Mouse (Mus musculus) midbrain, embryonic 12.5 days (tissue): ENCODE measurements at regions not wholly inside any gene's neighbourhood (a gene's known extent, or its start where the extent isn't known, plus 50 kb on each side); places are given as distances from the start of the nearest gene placed in this dataset.

Experiments
- ATAC-seq: fragments of 200-750 bp; cut with Nextera tagmentation; 2 replicates; pipeline ENCODE4 v1.8.0; 2017; ENCODE audit warnings: low read depth, moderate TSS enrichment, moderate library complexity; ENCODE audit not compliant: low FRiP score
- H3K27ac ChIP-seq: fragments of 300-500 bp; sonication (generic); replicated peaks from 2 replicates; pipeline ENCODE4 v1.5.1; 2016; ENCODE audit warnings: mild to moderate bottlenecking
- H3K27me3 ChIP-seq: fragments of 300-500 bp; sonication (generic); 2 replicates; pipeline ENCODE4 v1.6.1; 2016; ENCODE audit warnings: mild to moderate bottlenecking
- H3K36me3 ChIP-seq: fragments of 300-500 bp; sonication (generic); 2 replicates; pipeline ENCODE4 v1.6.1; 2016
- H3K4me1 ChIP-seq: fragments of 300-500 bp; sonication (generic); 2 replicates; pipeline ENCODE4 v1.6.1; 2016
- H3K4me2 ChIP-seq: fragments of 300-500 bp; sonication (generic); replicated peaks from 2 replicates; pipeline ENCODE4 v1.6.1; 2016; ENCODE audit warnings: mild to moderate bottlenecking, moderate library complexity
- H3K4me3 ChIP-seq: fragments of 300-500 bp; sonication (generic); 2 replicates; pipeline ENCODE4 v1.5.1; 2016; ENCODE audit warnings: mild to moderate bottlenecking
- H3K9ac ChIP-seq: fragments of 300-500 bp; sonication (generic); replicated peaks from 2 replicates; pipeline ENCODE4 v1.6.1; 2016; ENCODE audit warnings: mild to moderate bottlenecking, moderate library complexity
- H3K9me3 ChIP-seq: fragments of 300-500 bp; sonication (generic); 2 replicates; pipeline ENCODE4 v1.6.1; 2016; ENCODE audit warnings: mild to moderate bottlenecking
- WGBS: fragments of 180-500 bp; shearing (Covaris S2); methylation state at CpG from one replicate; pipeline ENCODE4 v1.1.7; 2016; 5-methylcytosine and 5-hydroxymethylcytosine counted together

- WGBS, result 61% methylated on average over 25 of the region's 25 CpGs
- no peak overlapping the region for H3K27ac ChIP-seq
Measured at GRCm38 (mm10) chr9:102782926-102783850, 51.5 kb upstream of the Ryk start.

GRCm38 (mm10) chr9:102784329-102785026 is 50.2 kb upstream of the Ryk start:
- Histone ChIP-seq H3K36me3 (no peaks in the 10 kb centered on the region), H3K27me3 (peaks cover 5% of the 10 kb centered on the region; the same call in 1 of the 2 replicates), H3K9me3 (no peaks in the 10 kb centered on the region), H3K4me1 (peaks cover 7% of the 10 kb centered on the region; the same call in 1 of the 2 replicates), H3K4me3 (no peak overlapping the region), H3K4me2 (no peak overlapping the region), H3K27ac (no peak overlapping the region), H3K9ac (no peak overlapping the region)
- WGBS, result 12% methylated on average over 10 of the region's 10 CpGs
- ATAC-seq, result peak; percentile 68

More at GRCm38 (mm10) chr9:102782926-102783850, 51.5 kb upstream of the Ryk start:
- ATAC-seq, result no peak
- no peak overlapping the region for H3K4me2 ChIP-seq
- peaks cover 5% of the 10 kb centered on the region; the same call in 1 of the 2 replicates for H3K27me3 ChIP-seq
- no peak overlapping the region for H3K9ac ChIP-seq
- H3K4me1 ChIP-seq, result peaks cover 12% of the 10 kb centered on the region; the same call in 1 of the 2 replicates
- no peak overlapping the region for H3K4me3 ChIP-seq
- no peaks in the 10 kb centered on the region for H3K9me3 ChIP-seq
- H3K36me3 ChIP-seq, result no peaks in the 10 kb centered on the region
